Mouse (Mus musculus): ENCODE measurements around the gene Rrp9.

DNA sequence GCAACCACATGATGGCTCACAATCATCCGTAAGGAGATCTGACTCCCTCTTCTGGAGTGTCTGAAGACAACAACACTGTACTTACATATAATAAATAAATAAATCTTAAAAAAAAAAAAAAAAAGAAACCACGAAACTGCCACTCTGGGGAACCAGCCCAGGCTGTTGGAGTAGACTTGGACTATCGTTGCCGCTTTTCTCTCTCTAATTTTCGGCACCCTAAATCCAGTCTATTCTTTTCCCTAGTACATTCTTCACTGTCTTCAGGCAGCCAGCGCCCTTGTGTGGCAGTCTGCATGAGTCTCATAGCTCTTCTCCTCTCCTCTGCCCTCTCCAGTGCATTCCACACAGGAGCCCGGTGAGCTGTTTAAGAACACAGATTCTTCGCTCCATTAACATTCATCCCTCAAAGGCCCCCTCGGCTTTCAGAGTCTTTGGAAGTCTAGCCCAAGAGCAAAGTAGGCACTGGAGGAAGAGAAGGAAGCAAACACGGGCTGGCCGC lies 47.0 kb upstream of the Rrp9 start:
- TF ChIP-seq CTCF (IDR thresholded peaks at IDR 0.05; ENCODE audit: low read depth) (no peak), EP300 (IDR thresholded peaks at IDR 0.05; ENCODE audit: low read depth) (no peak)

Measured in heart, postnatal 0 days (tissue).